Mouse (Mus musculus) regulatory T cell (primary cell): ENCODE data around the gene Hus1b.

Source experiments
- in situ Hi-C: fragments of 300-600 bp; cut with MboI, MseI; formaldehyde crosslinking; loops from one replicate; pipeline ENCODE4 v1.15.1; 2025; ENCODE audit warnings: high pct_unique_total_duplicates

Hus1b gene

DNA sequence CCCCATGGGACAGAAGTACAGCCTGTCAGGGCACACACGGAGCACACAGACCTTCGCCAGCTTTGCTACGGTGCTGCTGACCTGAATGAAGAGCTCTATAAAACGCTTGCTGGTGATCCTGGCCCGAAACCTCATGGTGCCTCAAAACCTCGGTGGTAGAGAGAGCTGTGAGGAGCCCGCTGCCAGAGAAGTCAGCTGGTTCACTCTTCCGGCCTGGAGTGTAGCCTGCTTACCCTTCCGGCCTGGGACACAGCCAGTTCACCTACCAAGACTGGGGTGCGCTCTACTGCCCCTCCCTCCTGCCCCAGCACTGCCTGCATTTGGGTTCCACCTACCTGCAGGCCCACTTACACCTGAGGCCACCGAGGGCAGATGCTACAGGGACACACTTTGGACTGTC lies at the start of gene Hus1b:
Hus1b (minus strand) TSS at position 220 of the 400 bp plus-strand sequence.
- in situ Hi-C loops = no loop called here

DNA sequence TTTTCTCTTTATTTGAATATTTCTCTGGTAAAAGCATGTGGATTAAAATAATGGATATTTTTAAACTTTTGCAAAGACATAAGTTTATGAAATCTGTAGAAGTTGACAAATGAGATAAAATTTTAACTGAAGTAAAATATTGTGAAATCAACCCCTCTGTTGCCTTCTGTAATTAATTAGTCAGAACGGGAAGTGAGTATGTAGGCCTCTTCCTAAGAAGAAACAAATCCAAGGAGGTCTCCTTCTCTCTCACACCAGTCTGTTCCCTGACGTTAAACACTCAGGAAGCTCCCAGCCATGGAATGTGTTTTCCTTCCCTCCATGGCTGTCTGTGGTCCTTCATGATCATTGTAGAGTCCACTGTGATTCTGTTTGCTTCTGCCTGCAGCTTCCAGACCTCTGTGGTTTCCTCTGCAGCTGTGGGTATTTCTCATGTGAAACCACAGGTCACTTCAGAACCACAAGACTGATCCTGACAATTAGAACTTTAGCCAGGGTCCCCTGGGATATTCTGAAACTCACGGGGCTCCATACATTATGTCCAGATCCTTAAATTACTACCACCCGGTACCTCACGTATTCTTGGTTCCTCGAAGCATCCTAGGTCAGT lies 46.8 kb upstream of the Hus1b start:
- in situ Hi-C loops = no loop called here

DNA sequence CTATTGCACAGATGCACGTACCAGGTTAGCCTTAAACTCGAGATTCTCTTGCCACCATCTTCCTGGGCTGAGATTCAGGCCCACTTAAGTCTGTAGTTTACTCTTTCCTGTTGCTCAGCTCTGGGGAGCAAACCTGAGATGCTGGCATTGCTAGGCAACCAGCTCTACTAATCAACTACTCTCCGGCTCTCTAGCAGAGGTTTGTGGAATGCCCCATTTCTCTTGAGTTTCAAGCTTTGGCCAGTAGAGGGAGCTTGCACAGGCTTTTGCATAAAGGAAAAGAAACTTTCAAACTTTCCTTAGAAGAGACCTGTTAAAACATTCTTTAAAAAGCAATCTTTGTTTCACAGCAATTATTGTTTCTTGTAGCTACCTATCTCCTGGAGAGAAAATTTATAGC lies 46.3 kb upstream of the Hus1b start:
- in situ Hi-C loops = no loop called here

GRCm38 (mm10) chr13:30990233-30990632 lies 42.7 kb upstream of the Hus1b start:
- in situ Hi-C loops = no loop called here

GRCm38 (mm10) chr13:30989710-30990109 lies 42.2 kb upstream of the Hus1b start:
- in situ Hi-C loops = no loop called here

GRCm38 (mm10) chr13:30987686-30988085 lies 40.1 kb upstream of the Hus1b start:
- in situ Hi-C loops = no loop called here

GRCm38 (mm10) chr13:30986934-30987455 lies 39.4 kb upstream of the Hus1b start:
- in situ Hi-C loops = no loop called here

DNA sequence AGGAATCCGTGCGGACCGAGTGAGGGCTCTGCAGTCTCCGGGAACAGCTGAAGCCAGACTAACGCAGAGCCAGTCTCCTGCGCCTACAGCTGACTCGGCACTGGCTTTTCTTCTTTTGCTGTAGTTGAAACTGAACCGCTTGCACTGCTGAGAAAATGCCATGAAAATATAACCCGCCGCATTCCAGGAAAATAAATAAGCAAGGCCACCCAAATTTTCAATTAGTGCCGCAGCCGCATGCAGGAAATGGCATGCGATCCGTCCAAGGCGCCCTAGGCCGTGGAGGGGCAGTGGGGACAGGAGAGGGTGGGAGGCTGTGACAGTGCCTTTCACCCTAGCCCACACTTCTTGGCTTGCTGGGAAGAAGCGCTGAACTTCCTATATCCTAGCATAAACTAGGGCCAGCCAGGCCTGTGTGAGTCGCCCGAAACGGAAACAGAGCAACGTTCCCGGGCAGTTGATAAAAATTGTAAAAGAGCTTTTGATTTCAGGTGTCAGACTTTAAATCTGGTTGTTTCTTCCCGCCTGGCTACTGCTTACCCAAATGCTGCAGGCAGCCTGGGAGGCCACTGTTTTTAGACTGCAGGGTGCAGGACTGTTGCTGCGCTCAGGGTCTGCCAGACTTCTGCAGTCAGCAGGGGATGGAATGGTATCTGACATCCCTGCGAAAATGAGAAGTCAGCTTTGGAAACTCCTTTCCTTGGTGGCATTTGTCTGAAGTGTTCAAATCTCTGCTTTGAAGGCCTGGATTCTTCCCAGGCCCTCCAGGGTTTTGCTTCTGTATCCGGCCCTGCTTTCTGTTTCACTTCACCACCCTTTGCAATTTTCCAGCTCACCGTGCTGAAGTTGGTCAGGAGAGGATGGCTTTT lies 38.3 kb upstream of the Hus1b start:
- in situ Hi-C loops = no loop called here

DNA sequence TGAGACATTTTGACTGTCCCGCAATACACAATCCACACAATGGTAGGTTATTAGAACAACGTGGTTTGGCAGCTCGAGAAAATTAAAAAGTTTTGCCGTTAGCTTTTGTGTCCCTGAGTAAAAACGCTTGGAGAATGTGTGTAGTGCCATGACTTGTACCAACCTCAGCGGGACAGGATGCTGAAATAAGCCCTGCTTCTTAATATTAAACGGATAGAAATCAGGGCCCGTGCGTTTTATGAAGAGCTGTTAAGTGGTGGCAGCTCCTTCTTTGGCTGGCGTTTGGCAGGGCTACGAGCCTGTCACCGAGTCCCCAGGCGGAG lies 37.7 kb upstream of the Hus1b start:
- in situ Hi-C loops = no loop called here

GRCm38 (mm10) chr13:30981666-30982065 lies 34.1 kb upstream of the Hus1b start:
- in situ Hi-C loops = no loop called here

DNA sequence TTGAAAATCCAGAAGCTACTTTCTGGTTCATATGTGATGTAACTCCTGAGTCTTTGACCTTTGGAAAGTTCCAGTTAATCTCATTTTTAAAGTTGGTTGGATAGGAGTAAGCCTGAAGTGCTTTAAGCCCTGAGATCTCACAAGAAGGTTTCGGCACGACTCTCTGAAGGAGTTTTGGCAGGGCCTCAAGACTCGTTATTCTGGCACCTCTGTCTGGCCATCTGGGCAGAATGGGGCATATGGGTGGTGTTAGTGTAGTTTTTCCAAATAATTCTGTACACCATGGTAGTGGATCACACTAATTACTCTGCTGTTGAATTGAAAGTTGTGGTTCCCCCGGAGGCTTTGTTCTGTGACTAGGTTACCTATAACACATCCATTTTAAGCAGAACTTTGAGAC lies 30.7 kb upstream of the Hus1b start:
- in situ Hi-C loops = loop anchor here (5.0 kb wide), 2 partner anchors 76 to 426 kb away; no protein-coding TSS in a partner anchor

GRCm38 (mm10) chr13:30976536-30977084 lies 29.1 kb upstream of the Hus1b start:
- in situ Hi-C loops = loop anchor here (5.0 kb wide), 2 partner anchors 74 to 424 kb away; no protein-coding TSS in a partner anchor

DNA sequence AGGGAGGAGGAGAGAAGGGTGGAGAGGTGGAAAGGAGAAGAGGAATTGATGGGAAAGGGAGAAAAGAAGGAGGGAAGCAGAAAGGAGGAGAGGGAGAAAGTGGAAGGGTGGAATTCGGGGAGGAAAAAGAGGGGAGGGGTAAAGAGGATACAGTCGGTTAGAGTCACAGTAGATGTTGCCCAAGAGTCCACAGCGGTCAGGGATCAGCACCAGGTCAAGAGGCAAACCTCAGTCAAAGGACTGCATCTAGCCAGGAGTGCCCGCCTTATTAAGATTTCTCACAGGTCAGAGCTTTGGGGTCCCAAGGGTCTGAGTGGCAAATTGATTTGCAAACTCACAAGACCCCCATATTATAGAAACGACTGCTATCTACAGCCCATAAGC lies 26.7 kb upstream of the Hus1b start:
- in situ Hi-C loops = no loop called here

DNA sequence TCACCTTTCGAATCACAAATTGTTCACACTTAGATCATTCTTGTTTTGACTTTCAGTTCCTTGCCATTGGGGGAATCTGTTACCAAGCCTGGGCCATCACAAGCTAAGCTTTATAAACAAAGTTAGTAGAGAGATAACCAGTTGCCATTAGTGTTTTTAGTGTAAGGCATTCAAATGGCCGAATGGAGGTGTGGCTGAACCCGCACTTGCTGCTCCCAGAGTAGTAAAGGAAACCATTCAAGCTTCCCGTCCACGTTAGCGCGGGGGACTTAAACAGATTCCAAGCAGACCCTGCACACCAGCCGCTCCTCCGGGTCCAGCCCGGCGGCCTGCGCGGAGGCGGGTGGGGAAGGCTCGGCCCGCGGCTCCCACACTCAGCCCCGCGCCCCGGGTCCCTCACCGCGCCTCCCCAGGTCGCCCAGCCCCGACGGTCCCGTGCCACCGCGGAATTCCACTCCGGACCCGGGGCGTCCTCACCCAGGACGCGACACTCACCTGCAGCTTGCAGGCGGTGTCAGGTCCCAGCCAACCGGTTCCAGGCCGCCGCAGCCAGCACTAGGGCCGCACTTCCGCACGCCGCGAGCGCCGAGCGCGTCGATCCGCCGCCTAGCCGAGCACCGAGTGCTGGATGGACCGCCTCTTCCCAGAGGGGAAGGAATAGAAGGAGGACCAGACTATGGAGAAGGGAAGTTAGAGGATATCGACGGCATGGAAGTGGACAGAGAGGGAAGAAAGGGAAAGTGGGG lies 26.1 kb upstream of the Hus1b start, which contains the start of the genes Exoc2 and Gm5447:
Exoc2 (minus strand) TSS at position 593 of the 746 bp plus-strand sequence.
Gm5447 (plus strand) TSS at position 704 of the 746 bp plus-strand sequence.
- in situ Hi-C loops = no loop called here

DNA sequence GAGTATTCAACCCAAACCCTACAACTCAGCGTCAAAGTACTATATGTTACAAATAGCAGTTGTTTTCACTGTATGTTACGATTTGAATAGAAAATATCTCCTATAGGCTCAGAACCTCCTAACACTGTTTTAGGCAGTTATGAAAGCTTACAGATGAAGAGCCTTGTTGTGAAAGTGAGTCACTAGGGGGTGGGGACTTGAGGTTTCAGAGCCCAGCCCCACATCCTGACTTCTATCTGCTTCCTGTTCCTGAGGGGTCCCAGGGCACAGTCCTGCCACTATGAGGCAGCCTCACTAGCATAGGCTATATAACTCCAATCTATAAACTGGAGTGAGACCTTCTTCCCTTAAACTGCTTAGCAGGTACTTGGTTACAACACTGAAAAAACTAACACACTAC lies 24.5 kb upstream of the Hus1b start:
- in situ Hi-C loops = no loop called here

DNA sequence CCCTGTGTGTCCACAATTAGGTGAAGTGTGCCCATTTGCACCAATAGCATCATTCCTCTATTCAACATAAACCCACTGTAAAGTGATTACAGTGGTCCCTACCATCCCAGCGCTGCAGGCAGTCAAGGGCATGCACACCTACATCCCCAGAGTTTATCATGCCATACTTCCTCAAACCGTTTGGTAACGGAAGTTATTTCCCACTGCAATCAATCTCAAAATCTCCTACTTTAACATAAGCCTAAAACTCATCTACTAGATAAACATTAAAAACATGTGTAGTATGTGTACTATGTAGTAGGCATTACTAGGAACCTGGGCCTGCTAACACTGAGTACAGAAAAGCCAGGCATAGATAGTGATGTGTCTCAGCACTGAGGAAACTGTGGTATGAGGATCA lies 23.5 kb upstream of the Hus1b start:
- in situ Hi-C loops = no loop called here

DNA sequence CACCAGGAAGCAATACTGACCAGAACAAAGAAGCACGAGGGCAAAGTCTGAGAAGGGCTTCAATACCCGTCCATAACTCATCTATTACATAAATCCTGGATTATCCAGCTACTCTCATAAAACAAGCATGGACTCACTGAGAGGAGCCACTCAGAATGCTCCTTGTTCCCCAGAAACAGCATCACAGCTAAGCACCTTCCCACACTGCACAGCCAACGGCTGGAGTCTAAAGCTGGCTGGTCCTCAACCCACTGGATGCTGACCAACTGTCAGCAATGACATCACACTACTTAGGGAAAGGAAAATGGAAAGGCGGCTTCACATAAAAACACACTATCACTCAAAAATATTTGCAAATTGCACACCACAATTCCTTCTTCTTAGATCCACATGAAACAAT lies 20.8 kb upstream of the Hus1b start:
- in situ Hi-C loops = no loop called here

DNA sequence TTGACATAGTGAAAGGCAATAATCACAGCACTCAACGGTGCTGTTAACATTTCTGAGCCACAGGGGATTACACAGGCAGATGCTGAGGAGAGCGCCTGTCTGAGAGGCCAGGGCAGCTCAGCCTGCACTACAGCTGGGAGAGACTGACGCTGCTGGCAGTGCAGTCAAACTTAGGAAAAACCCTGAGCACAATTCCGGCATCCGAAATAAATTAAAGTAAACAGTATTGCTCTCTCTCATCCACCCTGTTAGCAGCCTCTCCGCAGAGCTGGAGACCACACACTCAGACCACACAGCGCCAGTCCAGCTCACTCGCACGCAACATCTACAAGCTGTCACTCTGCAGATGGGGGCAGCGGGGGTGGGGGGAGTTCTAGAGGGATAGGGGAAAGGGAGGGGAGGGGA lies 18.9 kb upstream of the Hus1b start:
- in situ Hi-C loops = no loop called here

- in situ Hi-C loops = no loop called here
Observed at GRCm38 (mm10) chr13:30961932-30962331, 14.4 kb upstream of the Hus1b start.

DNA sequence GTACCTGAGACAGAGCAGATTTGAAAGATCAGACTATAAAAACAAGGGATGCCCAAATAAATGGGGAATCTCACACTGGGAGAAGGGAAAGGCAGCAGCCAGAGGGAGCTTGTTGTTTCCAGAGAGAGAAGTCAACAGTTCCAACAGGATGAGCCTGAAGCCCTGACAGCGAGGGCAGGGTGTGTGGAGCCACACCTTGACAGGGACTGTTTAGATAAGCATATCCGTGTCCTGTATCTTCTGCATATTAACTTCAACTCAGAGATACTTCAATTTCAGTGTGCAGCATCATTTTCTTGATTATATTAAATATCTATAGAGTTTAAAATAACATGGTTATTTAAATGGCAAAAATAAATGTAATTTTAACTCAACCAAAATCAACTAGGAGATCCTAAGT lies 13.2 kb upstream of the Hus1b start:
- in situ Hi-C loops = no loop called here

- in situ Hi-C loops = no loop called here
Observed at GRCm38 (mm10) chr13:30953580-30953979, 6.0 kb upstream of the Hus1b start.

DNA sequence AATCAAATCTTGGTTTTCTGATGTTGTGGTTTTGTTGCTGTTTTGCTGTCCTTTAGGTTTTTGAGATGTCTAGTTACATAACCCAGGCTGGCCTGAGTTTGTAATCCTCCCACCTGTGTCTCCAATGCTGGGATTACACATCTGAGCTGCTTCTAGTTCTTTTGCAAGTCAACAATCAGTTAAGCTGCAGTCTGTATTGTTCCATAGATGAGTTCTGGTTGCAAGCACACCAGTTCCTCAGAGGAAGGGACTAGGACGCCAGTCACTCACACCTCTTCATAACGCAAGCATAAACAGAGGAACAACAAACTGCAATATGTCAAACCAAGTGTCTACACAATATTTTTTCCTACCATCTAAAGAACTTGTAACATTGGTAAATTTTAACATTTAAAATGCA lies 4.5 kb upstream of the Hus1b start:
- in situ Hi-C loops = no loop called here
